Mouse (Mus musculus) neural tube, embryonic 10.5 days (tissue): Measurements from ENCODE around the gene Syt11.
"Not testable (repeated sequence)": the region's sequence is repeated elsewhere in the genome, so short reads cannot be mapped to it uniquely, and the experiment has no call there.

Experiments
- DNase-seq: peaks from one replicate; pipeline ENCODE4 v3.0.0-alpha.2; 2017; ENCODE audit warnings: low spot score; ENCODE audit errors: extremely low spot score

The Syt11 gene

GRCm38 (mm10) chr3:88738641-88739040 is 36.3 kb downstream of the Syt11 start:
- peak; percentile 42 for DNase-seq

GRCm38 (mm10) chr3:88736556-88736955 is 38.4 kb downstream of the Syt11 start:
- no peak for DNase-seq

DNA sequence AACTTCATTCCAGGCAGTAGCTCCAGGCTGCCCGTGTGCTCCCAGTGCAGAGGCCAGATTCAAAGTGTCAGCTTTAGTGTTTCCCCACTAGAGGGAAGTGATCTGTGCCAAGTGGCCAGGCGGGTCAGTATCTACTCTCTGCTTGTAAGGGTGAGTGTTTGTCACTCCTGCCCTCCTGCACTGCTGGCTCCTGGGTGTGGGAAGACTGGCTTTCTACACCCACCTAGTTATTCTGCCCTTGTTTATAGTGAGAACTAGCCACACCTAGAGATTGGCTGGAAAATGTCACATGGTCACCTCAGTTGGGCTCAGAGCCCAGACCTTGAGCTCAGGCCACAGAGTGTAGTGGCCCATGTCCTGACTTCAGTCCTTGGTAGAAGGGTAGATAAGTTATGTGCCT is 55.9 kb downstream of the Syt11 start:
- DNase-seq, result no peak

DNA sequence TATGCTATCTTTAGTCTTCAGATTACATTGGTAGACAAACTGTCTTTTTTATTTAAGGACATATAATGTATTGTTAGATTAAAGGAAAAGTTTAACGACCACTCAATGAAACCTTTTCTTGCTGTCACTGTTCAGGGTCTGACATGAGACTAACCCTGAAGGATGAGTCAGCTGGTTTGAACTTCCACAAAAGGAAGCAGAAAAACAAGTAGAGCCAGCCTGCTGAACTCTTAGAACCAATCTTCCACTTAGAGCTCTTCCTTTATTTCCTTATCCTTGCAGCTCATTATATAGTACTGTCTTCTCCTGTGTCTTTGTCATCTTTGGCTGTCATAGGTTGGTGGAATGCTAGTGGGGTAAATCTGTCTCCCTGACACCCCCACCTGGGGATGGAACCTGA is 57.1 kb downstream of the Syt11 start:
- no peak for DNase-seq

DNA sequence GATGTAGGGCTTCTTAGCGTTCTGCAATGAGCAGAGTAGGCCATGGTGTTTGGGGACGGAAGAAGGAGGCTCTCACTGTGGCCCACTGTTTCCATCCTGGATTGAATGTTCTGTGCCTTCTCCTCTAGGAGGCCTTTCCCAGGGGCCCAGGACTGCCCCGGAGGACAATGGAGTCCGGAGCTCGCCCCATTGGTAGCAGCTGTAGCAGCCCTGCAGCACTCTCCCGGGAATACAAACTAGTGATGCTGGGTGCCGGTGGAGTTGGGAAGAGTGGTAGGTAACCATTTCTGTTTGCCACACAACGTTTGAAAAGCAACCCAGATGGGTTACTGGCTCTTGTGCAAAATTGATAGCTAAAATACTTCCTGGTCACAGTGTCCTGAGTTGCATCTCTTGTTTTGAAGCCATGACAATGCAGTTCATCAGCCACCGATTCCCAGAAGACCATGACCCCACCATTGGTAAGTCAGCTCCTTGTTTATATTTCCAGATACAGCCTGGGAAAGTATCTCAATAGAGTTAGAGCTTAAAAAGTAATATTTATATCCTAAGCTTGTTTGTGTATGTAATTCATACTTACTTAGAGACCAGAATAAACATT is 57.7 kb downstream of the Syt11 start:
- DNase-seq, result peak; percentile 43

DNA sequence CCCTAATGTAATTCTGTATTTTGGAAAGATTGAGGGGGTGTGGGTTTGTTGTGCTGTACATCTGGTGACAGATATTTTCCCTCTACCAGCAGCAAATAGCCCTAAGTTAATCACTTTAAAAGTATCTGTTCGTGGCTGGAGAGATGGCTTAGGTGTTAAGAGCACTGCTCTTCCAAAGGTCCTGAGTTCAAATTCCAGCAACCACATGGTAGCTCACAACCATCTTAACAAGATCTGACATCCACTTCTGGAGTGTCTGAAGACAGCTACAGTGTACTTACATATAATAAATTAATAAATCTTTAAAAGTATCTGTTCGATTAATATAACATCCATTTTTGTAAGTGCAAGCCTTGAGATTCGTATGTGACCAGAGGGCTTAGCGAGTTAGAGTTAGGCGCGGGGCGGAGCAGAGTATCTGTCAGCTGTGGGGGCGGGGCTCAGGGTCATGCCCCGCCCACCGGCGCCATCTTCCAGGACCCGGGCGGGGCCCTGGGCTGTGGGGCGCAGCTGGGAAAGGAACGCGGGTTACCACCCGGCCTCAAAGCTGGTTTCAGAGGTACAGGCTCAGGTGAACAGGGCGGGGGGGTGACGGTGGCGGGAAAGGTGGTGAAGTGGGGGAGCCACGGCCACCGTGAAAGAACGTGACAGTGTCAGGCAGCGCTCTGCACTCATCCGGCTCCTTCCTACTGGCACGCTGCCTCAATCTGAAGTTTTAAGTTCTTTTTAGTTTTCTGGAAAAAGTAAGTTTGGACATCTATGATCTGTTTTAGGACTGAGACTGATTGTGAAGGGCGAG is 58.4 kb downstream of the Syt11 start, which contains the start of gene Rit1:
Gene Rit1 (plus strand): TSS at position 440 of the 799 bp plus-strand sequence.
- DNase-seq, result peak; percentile 80

- not testable (repeated sequence) for DNase-seq
These were observed 59.2 kb downstream of the Syt11 start for GRCm38 (mm10) chr3:88715716-88716115.

GRCm38 (mm10) chr3:88714725-88715124 is 60.2 kb downstream of the Syt11 start:
- DNase-seq, result no peak

DNA sequence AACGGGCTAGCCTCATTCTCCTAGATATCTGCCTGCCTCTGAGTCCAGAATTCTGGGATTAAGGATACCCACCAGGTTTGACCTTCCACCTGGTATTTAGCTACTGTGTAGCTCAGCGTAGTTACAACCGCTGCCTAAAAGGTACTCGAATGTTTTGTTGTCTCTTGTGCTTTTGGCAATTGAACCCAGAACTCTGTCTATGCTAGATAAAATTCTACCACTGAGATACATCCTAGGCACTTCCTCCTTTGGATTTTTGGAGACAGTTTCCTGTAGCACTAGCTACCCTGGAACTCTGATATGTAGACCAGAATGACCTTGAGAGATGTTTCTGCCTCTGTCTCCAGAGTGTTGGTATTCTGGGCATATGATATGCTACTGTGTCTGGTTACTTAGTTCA is 61.3 kb downstream of the Syt11 start:
- no peak for DNase-seq

DNA sequence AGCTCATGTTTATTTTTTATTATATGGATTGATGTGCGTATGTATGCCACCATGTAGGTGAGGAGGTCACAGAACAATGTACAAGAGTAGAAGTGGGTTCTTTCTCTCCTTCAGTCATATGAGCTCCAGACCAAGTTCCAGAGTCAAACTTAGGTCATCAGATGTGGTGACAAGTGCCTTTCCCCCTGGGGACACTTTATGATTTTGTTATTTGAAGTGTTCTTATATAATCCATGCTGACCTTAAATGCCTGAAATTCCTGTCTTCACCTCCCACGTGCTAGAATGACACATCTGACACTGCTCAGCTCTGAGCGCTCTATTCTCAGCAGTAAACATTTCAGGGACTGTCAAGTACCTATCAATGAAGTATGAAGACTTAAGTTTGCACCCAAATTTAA is 73.7 kb downstream of the Syt11 start:
- DNase-seq, result no peak

- DNase-seq, result no peak
These were observed 74.7 kb downstream of the Syt11 start for GRCm38 (mm10) chr3:88700247-88700646.

DNA sequence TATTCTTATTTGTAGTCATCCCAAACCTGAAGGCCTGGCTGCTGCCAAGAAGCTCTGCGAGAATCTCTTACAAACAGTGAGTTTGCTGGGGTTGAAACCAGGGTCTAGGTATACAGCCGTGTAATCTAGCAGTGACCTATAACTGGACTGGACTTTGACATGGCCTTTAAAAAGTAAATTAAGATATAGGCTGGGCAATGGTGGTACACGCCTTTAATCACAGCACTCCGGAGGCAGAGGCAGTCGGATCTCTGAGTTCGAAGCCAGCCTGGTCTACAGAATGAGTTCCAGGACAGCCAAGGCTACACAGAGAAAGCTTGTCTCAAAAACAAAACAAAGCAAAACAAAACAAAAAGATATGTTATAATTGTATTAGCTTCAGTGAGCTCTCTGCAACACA is 76.1 kb downstream of the Syt11 start:
- DNase-seq, result no peak

DNA sequence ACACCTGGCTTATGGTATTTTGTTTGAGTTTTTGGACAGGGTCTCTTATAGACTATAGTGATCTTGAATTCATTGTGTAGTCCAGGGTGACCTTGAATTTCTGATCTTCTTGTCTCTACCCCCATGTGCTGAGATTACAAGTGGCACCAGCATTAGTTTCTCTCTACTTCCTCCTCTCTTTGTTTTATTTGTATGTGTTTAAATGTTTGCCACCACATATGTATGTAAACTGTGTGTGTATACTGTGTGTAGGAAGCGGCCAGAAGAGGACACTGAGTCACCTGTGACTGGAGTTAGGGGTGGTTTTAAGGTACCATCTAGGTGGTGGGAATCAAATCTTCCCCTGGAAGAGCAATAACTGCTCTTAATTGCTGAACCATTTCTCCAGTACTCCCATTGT is 76.9 kb downstream of the Syt11 start:
- DNase-seq, result no peak

GRCm38 (mm10) chr3:88695545-88695944 is 79.4 kb downstream of the Syt11 start:
- DNase-seq, result no peak
